Mouse (Mus musculus) myocyte (in vitro differentiated cells): ENCODE measurements around the gene Cldn14. TPM values are rescaled to one million over a fixed set of nuclear protein-coding genes. Genes with fewer than 3 reads are reported as not detected.

Experiments
- H3K27me3 ChIP-seq: one replicate; pipeline ENCODE4 v1.6.1; 2011; ENCODE audit not compliant: control insufficient read depth, insufficient read depth, insufficient read length
- H3K36me3 ChIP-seq: one replicate; pipeline ENCODE4 v1.6.1; 2011; ENCODE audit not compliant: control insufficient read depth, insufficient read depth
- H3K4me2 ChIP-seq: one replicate; pipeline ENCODE4 v1.6.1; 2011; ENCODE audit warnings: low read depth, control low read depth
- H3K4me3 ChIP-seq: one replicate; pipeline ENCODE4 v1.5.1; 2011; ENCODE audit warnings: mild to moderate bottlenecking, control low read depth, moderate library complexity
- H3K79me2 ChIP-seq: one replicate; pipeline ENCODE4 v1.6.1; 2011; ENCODE audit not compliant: control insufficient read depth, insufficient read depth
- H3ac ChIP-seq: one replicate; pipeline ENCODE4 v1.6.1; 2011; ENCODE audit not compliant: control insufficient read depth, insufficient read length
- CEBPB ChIP-seq: IDR thresholded peaks from 2 replicates; pipeline ENCODE4 v1.6.1; 2011; ENCODE audit warnings: mild to moderate bottlenecking, moderate library complexity; ENCODE audit not compliant: poor library complexity, insufficient read depth, severe bottlenecking
- E2F4 ChIP-seq: IDR thresholded peaks from one replicate; pipeline ENCODE4 v1.6.1; 2011; ENCODE audit warnings: mild to moderate bottlenecking, control low read depth, moderate library complexity; ENCODE audit not compliant: insufficient read depth
- MAX ChIP-seq: IDR thresholded peaks from one replicate; pipeline ENCODE4 v1.6.1; 2011; ENCODE audit warnings: low read depth, mild to moderate bottlenecking, control low read depth
- MYOD1 ChIP-seq, 3 experiments: IDR thresholded peaks; one replicate each; pipeline ENCODE4 v1.6.1; 2011; ENCODE audit warnings: control low read depth in 2 of 3, low read depth in 2 of 3, mild to moderate bottlenecking in 2 of 3, moderate library complexity in 1 of 3; ENCODE audit not compliant: insufficient read length in 2 of 3, control insufficient read depth in 1 of 3
- MYOG ChIP-seq, 3 experiments: IDR thresholded peaks; one replicate each; pipeline ENCODE4 v1.6.1; 2011; ENCODE audit warnings: control low read depth in 2 of 3, low read depth in 2 of 3, mild to moderate bottlenecking in 2 of 3; ENCODE audit not compliant: insufficient read length in 2 of 3, control insufficient read depth in 1 of 3, insufficient read depth in 1 of 3
- POLR2A ChIP-seq: IDR thresholded peaks from one replicate; pipeline ENCODE4 v1.6.1; 2011; ENCODE audit warnings: low read depth, mild to moderate bottlenecking, control low read depth, moderate library complexity; ENCODE audit not compliant: insufficient read length
- POLR2AphosphoS2 ChIP-seq: IDR thresholded peaks from one replicate; pipeline ENCODE4 v1.6.1; 2011; ENCODE audit warnings: low read depth, control low read depth; ENCODE audit not compliant: insufficient read length
- REST ChIP-seq: IDR thresholded peaks from one replicate; pipeline ENCODE4 v1.6.1; 2011; ENCODE audit warnings: mild to moderate bottlenecking, control low read depth, moderate library complexity; ENCODE audit not compliant: insufficient read depth, insufficient read length
- SRF ChIP-seq: IDR thresholded peaks from one replicate; pipeline ENCODE4 v1.6.1; 2011; ENCODE audit warnings: low read depth; ENCODE audit not compliant: control insufficient read depth, insufficient read length
- TCF12 ChIP-seq: IDR thresholded peaks from one replicate; pipeline ENCODE4 v1.6.1; 2011; ENCODE audit warnings: mild to moderate bottlenecking, control low read depth; ENCODE audit not compliant: poor library complexity, insufficient read depth, severe bottlenecking
- TCF3 ChIP-seq: IDR thresholded peaks from one replicate; pipeline ENCODE4 v1.6.1; 2011; ENCODE audit warnings: low read depth, control low read depth; ENCODE audit not compliant: insufficient read length
- USF1 ChIP-seq: IDR thresholded peaks from one replicate; pipeline ENCODE4 v1.6.1; 2011; ENCODE audit warnings: low read depth, mild to moderate bottlenecking, control low read depth, moderate library complexity
- polyA plus RNA-seq: library from polyadenylated mRNA; unstranded; fragments of >200 nt; fragmentation: generic; extraction: Trizol; gene quantifications from one replicate; pipeline ENCODE4 v1.2.1, GENCODE M21; 2012; ENCODE audit warnings: missing spikeins

The Cldn14 gene
- polyA plus RNA-seq, 1 experiment = 0.07 TPM

GRCm38 (mm10) chr16:93907761-93908160 is 100.9 kb downstream of the Cldn14 start:
- H3K79me2 ChIP-seq = no peaks in the 10 kb centered on the region
- H3K36me3 ChIP-seq = no peaks in the 10 kb centered on the region
- no peak overlapping the region for H3ac ChIP-seq
- no peak overlapping the region for H3K4me2 ChIP-seq
- H3K27me3 ChIP-seq = no peaks in the 10 kb centered on the region
- no peak overlapping the region for H3K4me3 ChIP-seq
- no peak for TF ChIP-seq TCF3
- TF ChIP-seq TCF12 = no peak
- no peak for TF ChIP-seq E2F4
- no peak for TF ChIP-seq POLR2A
- no peak for TF ChIP-seq MYOG (IDR thresholded peaks at IDR 0.05; ENCODE audit: control insufficient read depth in 1 of 3, insufficient read depth in 1 of 3, insufficient read length in 2 of 3, low read depth in 2 of 3)
- TF ChIP-seq REST = no peak
- TF ChIP-seq SRF = no peak
- TF ChIP-seq MYOD1 (IDR thresholded peaks at IDR 0.05; ENCODE audit: control insufficient read depth in 1 of 3, insufficient read length in 2 of 3, low read depth in 2 of 3) = no peak
- TF ChIP-seq POLR2AphosphoS2 = no peak
- no peak for TF ChIP-seq USF1
- no peak for TF ChIP-seq CEBPB
- TF ChIP-seq MAX = no peak

- H3K4me2 ChIP-seq = no peak overlapping the region
- no peak overlapping the region for H3K4me3 ChIP-seq
- no peaks in the 10 kb centered on the region for H3K27me3 ChIP-seq
- TF ChIP-seq POLR2AphosphoS2 = no peak
- TF ChIP-seq USF1 = no peak
- TF ChIP-seq MAX = no peak
- no peak for TF ChIP-seq POLR2A
- TF ChIP-seq SRF = no peak
- TF ChIP-seq CEBPB = no peak
- no peak for TF ChIP-seq MYOG (IDR thresholded peaks at IDR 0.05; ENCODE audit: control insufficient read depth in 1 of 3, insufficient read depth in 1 of 3, insufficient read length in 2 of 3, low read depth in 2 of 3)
- TF ChIP-seq MYOD1 (IDR thresholded peaks at IDR 0.05; ENCODE audit: control insufficient read depth in 1 of 3, insufficient read length in 2 of 3, low read depth in 2 of 3) = no peak
- TF ChIP-seq E2F4 = no peak
- no peak for TF ChIP-seq TCF3
- TF ChIP-seq REST = no peak
- no peak for TF ChIP-seq TCF12
- H3K36me3 ChIP-seq = no peaks in the 10 kb centered on the region
- no peak overlapping the region for H3ac ChIP-seq
- no peaks in the 10 kb centered on the region for H3K79me2 ChIP-seq
Observed at GRCm38 (mm10) chr16:93906156-93907014, 102.3 kb downstream of the Cldn14 start.

GRCm38 (mm10) chr16:93903027-93903426 is 105.6 kb downstream of the Cldn14 start:
- no peaks in the 10 kb centered on the region for H3K27me3 ChIP-seq
- H3K4me3 ChIP-seq = no peak overlapping the region
- no peaks in the 10 kb centered on the region for H3K36me3 ChIP-seq
- H3ac ChIP-seq = no peak overlapping the region
- TF ChIP-seq SRF (no peak), REST (no peak), TCF12 (no peak), MAX (no peak), MYOD1 (IDR thresholded peaks at IDR 0.05; ENCODE audit: control insufficient read depth in 1 of 3, insufficient read length in 2 of 3, low read depth in 2 of 3) (no peak), POLR2AphosphoS2 (no peak), E2F4 (no peak), CEBPB (no peak), USF1 (no peak), TCF3 (no peak), MYOG (IDR thresholded peaks at IDR 0.05; ENCODE audit: control insufficient read depth in 1 of 3, insufficient read depth in 1 of 3, insufficient read length in 2 of 3, low read depth in 2 of 3) (no peak), POLR2A (no peak)
- H3K79me2 ChIP-seq = no peaks in the 10 kb centered on the region
- no peak overlapping the region for H3K4me2 ChIP-seq

- no peaks in the 10 kb centered on the region for H3K79me2 ChIP-seq
- no peak overlapping the region for H3ac ChIP-seq
- H3K4me2 ChIP-seq = no peak overlapping the region
- H3K36me3 ChIP-seq = peaks cover 4% of the 10 kb centered on the region
- H3K27me3 ChIP-seq = no peaks in the 10 kb centered on the region
- H3K4me3 ChIP-seq = no peak overlapping the region
- no peak for TF ChIP-seq E2F4
Observed at GRCm38 (mm10) chr16:93893285-93893684, 115.4 kb downstream of the Cldn14 start.

GRCm38 (mm10) chr16:93890948-93891604 is 117.6 kb downstream of the Cldn14 start:
- Histone ChIP-seq H3K4me3 (no peak overlapping the region), H3K4me2 (no peak overlapping the region), H3ac (no peak overlapping the region), H3K79me2 (no peaks in the 10 kb centered on the region), H3K27me3 (no peaks in the 10 kb centered on the region), H3K36me3 (peaks cover 4% of the 10 kb centered on the region)
- TF ChIP-seq MYOG (IDR thresholded peaks at IDR 0.05; ENCODE audit: control insufficient read depth in 1 of 3, insufficient read depth in 1 of 3, insufficient read length in 2 of 3, low read depth in 2 of 3) (no peak), POLR2A (no peak), SRF (no peak), TCF3 (no peak), USF1 (no peak), MAX (no peak), REST (no peak), TCF12 (no peak), CEBPB (no peak), E2F4 (no peak), MYOD1 (IDR thresholded peaks at IDR 0.05; ENCODE audit: control insufficient read depth in 1 of 3, insufficient read length in 2 of 3, low read depth in 2 of 3) (no peak), POLR2AphosphoS2 (no peak)
